In the genomic region with DNA sequence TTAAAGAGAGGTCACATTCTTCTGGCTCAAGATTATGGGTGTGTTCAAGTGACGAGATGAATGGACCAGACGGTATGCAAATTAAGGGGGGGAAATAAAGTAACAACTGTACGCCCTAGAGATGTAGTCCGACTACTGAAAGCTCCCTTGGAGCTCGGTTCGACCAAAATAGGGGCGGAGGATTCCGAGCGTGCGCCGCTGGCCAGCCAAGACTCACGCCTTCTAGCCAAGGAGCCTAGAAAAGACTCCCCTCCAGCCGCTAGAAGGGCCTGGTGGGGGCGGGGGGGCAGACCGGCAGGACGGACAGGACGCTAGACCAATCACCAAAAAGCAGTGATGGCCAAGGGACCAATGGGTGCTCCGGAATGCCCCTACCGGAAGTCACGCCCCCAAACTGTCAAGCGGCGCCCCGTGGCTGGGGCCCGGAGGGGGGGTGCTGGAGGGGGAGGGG, we compare ENCODE assay signal across 8 mouse cellular contexts. TPM values are rescaled to one million over a fixed set of nuclear protein-coding genes. Genes with fewer than 3 reads are reported as not detected.
A peak's percentile ranks its signal among the peaks of the same experiment; 100 is the strongest.
DNase-seq lines count a peak whose midpoint lies in the region; ATAC-seq and TF ChIP-seq lines count a peak whose summit lies in the region.

A gene (plus strand): TSS at position 440 of the 451 bp plus-strand sequence.

- no peaks in the 10 kb centered on the region for H3K9me3 ChIP-seq in lung, embryonic 15.5 days

- peak within 1 kb of the TSS; percentile 96 for H3K9ac ChIP-seq in lung, embryonic 15.5 days

- peak; percentile 28; the same call in 1 of the 2 replicates for TF ChIP-seq POLR2A in olfactory bulb, adult 2 months (IDR thresholded peaks at IDR 0.05; ENCODE audit: insufficient read depth, low read depth, low read length)
- no peak for TF ChIP-seq POLR2A in thymus, adult 2 months (IDR thresholded peaks at IDR 0.05; ENCODE audit: control insufficient read depth, extremely low read depth, insufficient read depth, low read length, poor library complexity)

- peak within 1 kb of the TSS; percentile 100 for H3K4me3 ChIP-seq in lung, embryonic 15.5 days
- H3K4me3 ChIP-seq in olfactory bulb, adult 2 months (ENCODE audit: insufficient read depth, low read depth, low read length) = peak within 1 kb of the TSS; percentile 83
- peak within 1 kb of the TSS; percentile 88 for H3K4me3 ChIP-seq in thymus, adult 2 months (ENCODE audit: control insufficient read depth, insufficient read depth, low read length)

- H3K36me3 ChIP-seq in lung, embryonic 15.5 days = peaks cover 27% of the 10 kb centered on the region
- H3K36me3 ChIP-seq in thymus, adult 2 months (ENCODE audit: control insufficient read depth, insufficient read depth, low read length) = peaks cover 3% of the 10 kb centered on the region; the same call in 1 of the 2 replicates

- TF ChIP-seq CTCF in olfactory bulb, adult 2 months (IDR thresholded peaks at IDR 0.05; ENCODE audit: insufficient read depth, low read depth, low read length) = no peak
- 0 out of 2 replicates have a peak, but pooled peaks have one; percentile 25 for TF ChIP-seq CTCF in thymus, adult 2 months (IDR thresholded peaks at IDR 0.05; ENCODE audit: borderline replicate concordance, control insufficient read depth, extremely low read depth, insufficient read depth, low read length, poor library complexity)

- WGBS in lung, embryonic 15.5 days = under 1% methylated on average over 24 of the region's 24 CpGs
- WGBS in olfactory bulb, adult 2 months = 1% methylated on average over 24 of the region's 24 CpGs
- WGBS in thymus, adult 2 months = 0% methylated on average over 24 of the region's 24 CpGs

- peak; percentile 97 for DNase-seq in MN1 (ENCODE audit: low spot score)
- DNase-seq in cerebellum, adult 8-10 months = peak; percentile 94
- peak; percentile 92 for DNase-seq in forelimb bud, embryonic 11.5 days (ENCODE audit: low read depth, low spot score)
- DNase-seq in layer of hippocampus, adult 9-10 months (ENCODE audit: low spot score) = peak; percentile 75
- peak; percentile 93 for DNase-seq in thymus, adult 2 months

- H3K27ac ChIP-seq in lung, embryonic 15.5 days = peak within 1 kb of the TSS; percentile 99
- H3K27ac ChIP-seq in olfactory bulb, adult 2 months (ENCODE audit: insufficient read depth, low read depth, low read length) = peak within 1 kb of the TSS; percentile 89
- peak within 1 kb of the TSS; percentile 88 for H3K27ac ChIP-seq in thymus, adult 2 months (ENCODE audit: control insufficient read depth, insufficient read depth, low read length)

- peak; percentile 88 to 91 for ATAC-seq in hematopoietic stem cell, adult 5-6 weeks (replicated peaks in 1 of 2; ENCODE audit: insufficient read depth in 1 of 2, low FRiP score in 2 of 2, low TSS enrichment in 1 of 2, low read depth in 1 of 2, poor library complexity in 2 of 2, severe bottlenecking in 2 of 2)
- peak; percentile 97 for ATAC-seq in lung, embryonic 15.5 days (ENCODE audit: borderline replicate concordance, extremely low read depth, low FRiP score, low TSS enrichment)

- H3K4me2 ChIP-seq in lung, embryonic 15.5 days = peak within 1 kb of the TSS; percentile 70

- H3K4me1 ChIP-seq in lung, embryonic 15.5 days = peaks cover 20% of the 10 kb centered on the region
- H3K4me1 ChIP-seq in olfactory bulb, adult 2 months (ENCODE audit: control insufficient read depth, insufficient read depth, low read length) = no peaks in the 10 kb centered on the region
- no peaks in the 10 kb centered on the region for H3K4me1 ChIP-seq in thymus, adult 2 months (replicated peaks; ENCODE audit: control insufficient read depth, insufficient read depth, low read length)

- no peaks in the 10 kb centered on the region for H3K27me3 ChIP-seq in lung, embryonic 15.5 days
- H3K27me3 ChIP-seq in thymus, adult 2 months (ENCODE audit: control insufficient read depth, insufficient read depth, low read length) = no peaks in the 10 kb centered on the region

RNA-seq across cellular contexts. Expression of the gene that starts here (rescaled TPM):
- 11.1 and 16.7 TPM in 2 replicates for total RNA-seq in hematopoietic stem cell, adult 5-6 weeks (2017)
- 34.0 and 37.6 TPM in 2 replicates for polyA plus RNA-seq in lung, embryonic 15.5 days (2015; fragmentation: Nextera tagmentation; extraction: Ambion mirVana)
- not detected in 2 replicates for polyA plus RNA-seq in olfactory bulb, adult 2 months (2012; ENCODE audit: insufficient read depth, insufficient read length, low replicate concordance, missing spikeins)
- 30.1 and 31.0 TPM in 2 replicates for polyA plus RNA-seq in thymus, adult 2 months (2012; rRNA removed)

Comparison
In these comparisons a context has a peak if more than half of its experiments do, and no peak if none do; other contexts are left out.
1. Peak in every context shown above with its lines: DNase-seq, ATAC-seq, H3K4me3 ChIP-seq and H3K27ac ChIP-seq.
2. RNA of the gene that starts here (polyA plus RNA-seq): 34.0 to 37.6 TPM in lung, embryonic 15.5 days and 30.1 to 31.0 TPM in thymus, adult 2 months; not detected in olfactory bulb, adult 2 months; every median in the first group is over 10 times any median in the second.